20 mouse cellular contexts compared by ENCODE assay signal in the genomic region with DNA sequence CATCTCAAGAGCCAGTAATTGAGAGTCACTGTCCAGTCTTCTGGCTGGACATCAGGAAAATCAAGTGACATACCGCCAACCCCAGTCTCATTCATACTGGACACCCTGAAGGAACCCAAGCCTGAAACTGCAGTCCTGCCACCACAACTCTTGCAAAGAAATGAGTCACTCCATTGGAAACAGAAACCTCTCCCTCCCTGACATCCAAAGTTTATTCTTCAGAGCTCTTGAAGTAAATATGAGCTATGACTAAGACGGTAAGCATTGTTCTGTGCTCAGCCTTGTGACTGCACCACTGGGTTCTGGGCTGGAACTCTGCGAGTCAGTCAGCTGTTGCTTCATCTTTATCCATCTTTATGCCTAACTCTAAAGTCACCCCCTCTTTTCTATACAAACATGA. TPM values are rescaled to one million over a fixed set of nuclear protein-coding genes. Genes with fewer than 3 reads are reported as not detected.
DNase-seq lines count a peak whose midpoint lies in the region; TF ChIP-seq lines count a peak whose summit lies in the region.
"Had no signal": no experiment of that assay in that cellular context is flagged by ENCODE, and none has a peak within 500 bp of the region (broad histone marks: within the 10 kb centered on the region; RNA-seq: fewer than 3 reads in every experiment).

No protein-coding gene starts in this region.

- H3K4me3 ChIP-seq in layer of hippocampus, adult 2 months: no peak overlapping the region
- H3K4me3 ChIP-seq: heart, embryonic 10.5 days; intestine, embryonic 15.5 days; kidney, embryonic 15.5 days; limb, embryonic 10.5 days; liver, embryonic 12.5 days; midbrain, embryonic 13.5 days had no signal

- peak; percentile 70 for DNase-seq in 3134 (ENCODE audit: extremely low read depth, insufficient read length, low spot score)
- peak; percentile 87 for DNase-seq in 416B (ENCODE audit: low read depth)
- peak; percentile 58 for DNase-seq in brain, adult 2 months (ENCODE audit: low read depth, low spot score)
- DNase-seq in lung, postnatal 4 days: peak; percentile 17 to 29
- DNase-seq in cerebellum, adult 9-10 months: no peak
- DNase-seq in frontal cortex, postnatal 14 days (ENCODE audit: low spot score in 2 of 2): no peak
- no peak for DNase-seq in layer of hippocampus, adult 2 months (ENCODE audit: low spot score in 2 of 2)
- DNase-seq: cerebellum, adult 11 months; gastrocnemius, postnatal 36 days; heart, postnatal 10 days; right cerebral cortex, postnatal 4 days; thymus, adult 2 months had no signal

- no peak for TF ChIP-seq CTCF in layer of hippocampus, adult 2 months (conservative IDR thresholded peaks at IDR 0.05)

- H3K27ac ChIP-seq in layer of hippocampus, adult 2 months: no peak overlapping the region
- H3K27ac ChIP-seq: heart, embryonic 10.5 days; hindbrain, embryonic 14.5 days; intestine, embryonic 15.5 days; kidney, embryonic 15.5 days; limb, embryonic 10.5 days; liver, embryonic 12.5 days; midbrain, embryonic 13.5 days had no signal

RNA-seq across cellular contexts. Expression of gene Hp1bp3, which starts 2.2 kb away (rescaled TPM):
- 100 to 1,000 TPM; 178 to 183 TPM for total RNA-seq in layer of hippocampus, adult 2 months (2021)

RNA-seq across cellular contexts. Expression of gene Sh2d5, which starts 36.3 kb away (rescaled TPM):
- total RNA-seq in layer of hippocampus, adult 2 months (2021): 10 to 100 TPM; 49.1 to 52.7 TPM

RNA-seq across cellular contexts. Expression of gene Kif17, which starts 36.4 kb away (rescaled TPM):
- total RNA-seq in layer of hippocampus, adult 2 months (2021): 10 to 100 TPM; 22.0 to 22.3 TPM
- total RNA-seq: gastrocnemius, postnatal 36 days; neutrophil, adult 5-6 weeks had no signal

Comparison
In these comparisons a context has a peak if more than half of its experiments do, and no peak if none do; other contexts are left out.
1. DNase-seq: peak in 3134 (single experiment), 416B (single experiment), brain, adult 2 months (single experiment) and lung, postnatal 4 days (2 of 2); none in cerebellum, adult 9-10 months (single experiment), frontal cortex, postnatal 14 days (0 of 2) and layer of hippocampus, adult 2 months (0 of 2).